Mouse (Mus musculus) G1E-ER4 (cell line): ENCODE measurements around the gene Grid1. TPM values are rescaled to one million over a fixed set of nuclear protein-coding genes. Genes with fewer than 3 reads are reported as not detected.

ENCODE experiments used
- GATA1 ChIP-seq: IDR thresholded peaks from one replicate; pipeline ENCODE4 v1.8.0; 2012; ENCODE audit warnings: low read length, inconsistent platforms
- polyA plus RNA-seq: library from polyadenylated mRNA; stranded (reverse); fragments of >175 nt; gene quantifications from 2 replicates; pipeline ENCODE4 v1.2.3, GENCODE M21; 2012

Grid1 gene
- polyA plus RNA-seq, 1 experiment = not detected

GRCm38 (mm10) chr14:35242882-35243281 is 423.0 kb downstream of the Grid1 start:
- TF ChIP-seq GATA1 = no peak

GRCm38 (mm10) chr14:35244776-35245548 is 425.1 kb downstream of the Grid1 start:
- TF ChIP-seq GATA1 = no peak

GRCm38 (mm10) chr14:35250412-35250811 is 430.5 kb downstream of the Grid1 start:
- no peak for TF ChIP-seq GATA1

GRCm38 (mm10) chr14:35254477-35254876 is 434.6 kb downstream of the Grid1 start:
- no peak for TF ChIP-seq GATA1

GRCm38 (mm10) chr14:35270260-35270659 is 450.4 kb downstream of the Grid1 start:
- no peak for TF ChIP-seq GATA1

GRCm38 (mm10) chr14:35309201-35309600 is 489.3 kb downstream of the Grid1 start:
- TF ChIP-seq GATA1 = no peak

- TF ChIP-seq GATA1 = no peak
Measured at GRCm38 (mm10) chr14:35313380-35314299, 493.7 kb downstream of the Grid1 start.

- no peak for TF ChIP-seq GATA1
Measured at GRCm38 (mm10) chr14:35326306-35326705, 506.4 kb downstream of the Grid1 start.

- no peak for TF ChIP-seq GATA1
Measured at GRCm38 (mm10) chr14:35336561-35336960, 516.7 kb downstream of the Grid1 start.

- TF ChIP-seq GATA1 = no peak
Measured at GRCm38 (mm10) chr14:35356011-35356410, 536.1 kb downstream of the Grid1 start.

- TF ChIP-seq GATA1 = no peak
Measured at GRCm38 (mm10) chr14:35356480-35357085, 536.7 kb downstream of the Grid1 start.

- no peak for TF ChIP-seq GATA1
Measured at GRCm38 (mm10) chr14:35358136-35358821, 538.4 kb downstream of the Grid1 start.

- TF ChIP-seq GATA1 = no peak
Measured at GRCm38 (mm10) chr14:35365177-35365944, 545.5 kb downstream of the Grid1 start.

- TF ChIP-seq GATA1 = no peak
Measured at GRCm38 (mm10) chr14:35374374-35374773, 554.5 kb downstream of the Grid1 start.

GRCm38 (mm10) chr14:35393591-35393990 is 573.7 kb downstream of the Grid1 start:
- TF ChIP-seq GATA1 = no peak
